Mouse (Mus musculus) thymus, postnatal 10 days (tissue): ENCODE measurements around the gene Pusl1.
A peak's percentile ranks its signal among the peaks of the same experiment; 100 is the strongest.

Experiments
- DNase-seq, 2 experiments: peaks; one replicate each; pipeline ENCODE4 v3.0.0; 2021; ENCODE audit warnings: low spot score in 2 of 2

Gene Pusl1

DNA sequence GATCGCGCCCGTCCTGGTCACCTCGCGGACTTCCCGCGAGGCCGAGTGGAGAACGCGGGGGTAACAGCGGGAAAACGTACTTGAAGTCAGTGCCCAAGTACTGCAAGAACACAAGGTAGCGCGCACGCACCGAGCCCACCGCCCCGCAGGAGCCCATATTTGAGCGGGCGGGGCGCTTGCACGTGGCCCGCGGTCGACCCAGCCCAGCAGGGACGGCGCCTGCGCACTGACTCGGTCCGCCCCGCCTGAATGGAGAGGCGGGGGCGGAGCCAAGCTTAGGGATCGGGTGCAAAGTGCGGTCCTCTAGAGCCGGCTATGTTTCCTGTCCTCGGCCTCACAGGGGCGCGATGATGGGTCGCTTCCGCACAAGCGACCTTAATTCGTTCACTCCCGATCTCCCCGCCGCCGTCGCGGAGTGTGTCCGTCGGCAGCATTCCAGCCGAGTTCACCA, at the start of gene Pusl1, which contains the start of gene Acap3:
TSS of gene Pusl1 (minus strand) at position 231 of the 451 bp plus-strand sequence.
TSS of gene Acap3 (plus strand) at position 272 of the 451 bp plus-strand sequence.
- peak; percentile 94 to 99 for DNase-seq

- DNase-seq: no peak
Measured at GRCm38 (mm10) chr4:155932031-155932430, 40.5 kb upstream of the Pusl1 start.

DNA sequence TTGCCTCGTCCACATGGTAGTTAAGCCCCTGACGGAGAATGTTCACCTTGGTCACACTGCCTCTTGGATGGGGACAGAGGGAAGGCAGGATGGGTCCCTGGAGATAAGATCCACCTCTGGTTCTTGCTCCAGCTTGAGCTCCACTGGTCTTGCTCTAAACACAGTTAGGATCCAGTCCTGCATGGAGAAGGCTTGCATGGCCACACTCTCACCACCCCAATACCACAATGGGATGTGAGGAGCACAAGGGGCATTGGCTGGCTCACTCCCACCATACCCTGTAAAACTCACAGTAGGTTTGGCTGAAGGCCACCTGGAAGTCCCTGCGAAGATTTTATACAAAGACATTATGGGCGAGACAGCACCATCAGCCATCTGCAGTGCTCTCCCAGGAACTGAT, 17.2 kb upstream of the Pusl1 start:
- no peak for DNase-seq

- DNase-seq: peak in 1 of 2 experiments; percentile 2
Measured at GRCm38 (mm10) chr4:155908281-155908680, 16.7 kb upstream of the Pusl1 start.

- DNase-seq: no peak
Measured at GRCm38 (mm10) chr4:155907003-155907402, 15.4 kb upstream of the Pusl1 start.

- DNase-seq: peak in 1 of 2 experiments; percentile 2
Measured at GRCm38 (mm10) chr4:155906125-155906524, 14.5 kb upstream of the Pusl1 start.

DNA sequence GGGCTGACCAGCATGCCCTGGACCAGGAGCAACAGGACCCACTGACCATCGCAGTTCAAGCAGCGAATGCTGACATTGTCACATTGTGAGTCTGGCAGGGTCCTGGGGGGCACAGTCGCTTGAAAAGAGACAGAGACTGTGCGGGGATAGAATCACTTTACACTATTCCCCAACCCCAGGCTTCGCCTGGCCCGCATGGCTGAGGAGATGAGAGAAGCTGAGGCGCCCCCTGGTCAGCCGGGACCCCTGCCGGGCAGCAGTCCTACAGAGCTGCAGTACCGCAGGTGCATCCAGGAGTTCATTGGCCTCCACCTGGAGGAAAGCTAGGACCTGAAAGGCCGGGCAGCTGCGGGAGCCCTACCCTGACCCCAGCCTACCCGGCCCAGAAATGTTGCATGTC, 14.1 kb upstream of the Pusl1 start:
- peak in 1 of 2 experiments; percentile 2 for DNase-seq

- peak; percentile 2 to 7 for DNase-seq
Measured at GRCm38 (mm10) chr4:155904318-155905102, 12.9 kb upstream of the Pusl1 start.

DNA sequence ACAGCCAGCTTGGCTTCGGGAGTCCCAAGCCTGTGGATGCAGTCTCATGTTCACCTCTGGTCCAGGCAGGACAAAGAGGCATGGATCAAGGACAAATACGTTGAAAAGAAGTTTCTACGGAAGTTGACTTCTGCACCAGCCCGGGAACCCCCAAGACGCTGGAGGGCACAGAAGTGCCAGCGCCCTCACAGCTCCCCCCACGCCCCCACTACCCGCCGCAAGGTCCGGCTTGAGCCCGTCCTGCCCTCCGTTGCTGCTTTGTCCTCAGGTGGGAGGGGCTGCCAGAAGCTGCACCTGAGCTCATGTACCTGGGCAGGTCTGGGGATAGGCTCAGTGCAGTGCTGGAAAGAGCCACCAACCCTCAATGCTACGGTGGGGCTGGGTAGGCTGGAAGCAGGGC, 11.7 kb upstream of the Pusl1 start:
- peak in 1 of 2 experiments; percentile 3 for DNase-seq

- no peak for DNase-seq
Measured at GRCm38 (mm10) chr4:155901205-155901604, 9.6 kb upstream of the Pusl1 start.

GRCm38 (mm10) chr4:155899355-155899754, 7.8 kb upstream of the Pusl1 start:
- peak in 1 of 2 experiments; percentile 2 for DNase-seq

GRCm38 (mm10) chr4:155898318-155898717, 6.7 kb upstream of the Pusl1 start:
- peak; percentile 0 to 1 for DNase-seq

DNA sequence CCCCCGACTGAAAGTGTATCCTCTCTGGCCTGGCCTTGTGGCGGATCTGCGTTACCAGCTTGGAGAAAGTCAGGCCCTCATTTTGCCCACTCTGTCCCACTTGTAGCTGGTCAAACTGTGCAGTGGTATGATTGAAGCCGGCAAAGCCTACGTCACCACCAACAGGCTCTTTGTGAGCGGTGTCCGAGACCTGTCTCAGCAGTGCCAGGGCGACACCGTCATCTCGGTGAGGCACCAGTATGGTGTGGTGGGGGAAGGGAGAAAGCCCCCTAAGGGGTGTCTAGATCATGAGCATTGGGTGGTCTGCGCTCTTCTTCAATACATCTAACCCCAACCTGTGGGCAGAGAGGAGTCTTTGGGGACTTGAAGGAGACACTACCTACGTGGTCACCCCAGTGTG, 4.9 kb upstream of the Pusl1 start:
- DNase-seq: peak in 1 of 2 experiments; percentile 2

DNA sequence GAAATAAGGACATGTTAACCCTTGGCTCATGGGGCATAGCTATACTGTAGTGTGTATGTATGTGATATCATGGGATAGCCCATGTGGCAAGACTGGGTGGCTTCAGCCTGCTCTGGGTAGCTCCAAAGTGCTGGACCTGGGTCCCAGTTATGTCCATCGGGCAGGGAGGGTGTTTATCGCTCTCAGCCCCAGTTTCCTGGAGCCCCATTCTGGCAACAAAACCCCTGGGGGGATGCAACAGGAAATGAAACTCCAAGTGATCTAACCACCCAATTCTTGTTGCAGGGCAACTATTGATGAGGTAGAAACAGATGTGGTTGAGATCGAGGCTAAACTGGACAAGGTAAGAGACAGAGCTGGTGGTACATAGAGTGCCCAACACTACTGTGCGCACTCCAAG, 4.2 kb upstream of the Pusl1 start:
- DNase-seq: no peak

DNA sequence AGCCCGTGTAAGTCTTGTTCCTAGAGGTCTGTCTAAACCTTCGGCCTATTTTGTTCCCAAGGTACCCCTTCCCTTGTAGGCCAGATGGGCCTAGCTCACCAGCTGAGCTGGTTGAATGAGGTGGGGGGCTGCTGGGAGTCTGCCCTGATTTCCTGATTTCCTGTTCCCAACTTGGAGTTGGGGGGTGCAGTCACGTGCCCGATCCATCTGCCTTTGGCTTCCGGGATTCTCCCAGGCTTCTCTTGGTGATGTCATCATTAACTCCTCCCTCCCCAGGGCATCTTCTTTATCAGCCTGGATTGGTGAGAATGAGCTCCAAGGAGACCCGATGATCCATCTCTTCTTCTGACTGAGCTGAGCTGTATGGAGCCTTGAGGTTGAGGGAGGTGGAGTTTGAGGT, 3.6 kb upstream of the Pusl1 start:
- DNase-seq: no peak

- DNase-seq: peak; percentile 55 to 58
Measured at GRCm38 (mm10) chr4:155894311-155894881, 2.8 kb upstream of the Pusl1 start.

DNA sequence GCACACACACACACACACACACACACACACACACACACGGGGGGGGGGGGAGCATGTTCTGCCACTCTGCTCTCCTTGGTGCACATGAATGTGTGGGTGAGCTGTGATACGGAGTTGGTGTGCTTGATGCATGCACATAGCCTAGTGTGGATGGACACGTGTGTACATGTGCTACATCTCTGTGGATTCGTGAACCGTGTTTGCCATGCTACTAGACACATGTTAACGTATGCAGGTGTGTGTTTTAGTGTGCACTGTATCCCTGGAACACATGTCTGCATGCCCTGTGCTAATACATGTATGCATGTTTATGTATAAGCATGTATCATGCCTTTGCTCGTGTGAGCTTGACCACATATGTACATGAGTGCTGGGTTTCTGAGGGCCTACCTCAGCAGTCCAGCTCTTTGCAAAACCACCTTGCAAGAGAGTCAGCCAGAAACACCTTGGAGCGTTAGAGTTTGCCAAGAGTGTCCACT, 1.7 kb upstream of the Pusl1 start:
- DNase-seq: no peak

- peak in 1 of 2 experiments; percentile 45 for DNase-seq
Measured at GRCm38 (mm10) chr4:155892438-155893211, 1.0 kb upstream of the Pusl1 start.

- peak; percentile 78 to 84 for DNase-seq
Measured at GRCm38 (mm10) chr4:155892017-155892416, 436 bp upstream of the Pusl1 start.

GRCm38 (mm10) chr4:155891011-155891471, 540 bp downstream of the Pusl1 start:
- DNase-seq: peak; percentile 34 to 50

DNA sequence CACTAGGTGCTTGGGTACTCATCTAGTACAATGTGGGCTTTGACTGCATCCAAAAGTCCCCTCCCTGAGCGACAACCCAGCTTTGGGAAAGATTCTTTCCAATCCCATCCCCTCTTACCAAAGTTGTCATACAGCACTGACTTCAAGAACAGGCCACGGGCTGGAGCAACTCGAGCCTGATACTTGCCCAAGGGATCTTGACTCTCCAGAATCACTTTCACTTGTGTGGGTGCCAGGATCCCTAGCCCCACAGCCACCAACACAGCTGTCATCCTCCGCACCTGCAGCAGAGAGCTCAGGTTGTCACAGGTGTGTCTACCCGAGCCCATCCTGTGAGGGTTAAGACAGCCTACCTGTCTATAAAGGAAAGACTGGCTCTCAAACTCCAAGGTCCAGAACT, 2.3 kb downstream of the Pusl1 start:
- no peak for DNase-seq

GRCm38 (mm10) chr4:155888181-155888580, 3.4 kb downstream of the Pusl1 start:
- no peak for DNase-seq
